Mouse (Mus musculus) C2C12 (cell line): Measurements from ENCODE around the gene Gm21972. TPM values are rescaled to one million over a fixed set of nuclear protein-coding genes. Genes with fewer than 3 reads are reported as not detected.

Experiments used
- H3K27me3 ChIP-seq: one replicate; pipeline ENCODE4 v1.6.1; 2011; ENCODE audit not compliant: control insufficient read depth, insufficient read depth, insufficient read length
- H3K36me3 ChIP-seq: one replicate; pipeline ENCODE4 v1.6.1; 2011; ENCODE audit not compliant: control insufficient read depth, insufficient read depth
- H3K4me3 ChIP-seq: one replicate; pipeline ENCODE4 v1.5.1; 2011; ENCODE audit warnings: mild to moderate bottlenecking, control low read depth; ENCODE audit not compliant: poor library complexity, insufficient read depth, severe bottlenecking
- H3K79me2 ChIP-seq: one replicate; pipeline ENCODE4 v1.6.1; 2011; ENCODE audit not compliant: control insufficient read depth, insufficient read depth
- H3K79me3 ChIP-seq: one replicate; pipeline ENCODE4 v1.6.1; 2011; ENCODE audit warnings: low read depth, control low read depth
- H3ac ChIP-seq: one replicate; pipeline ENCODE3; 2011; ENCODE audit warnings: low read depth; ENCODE audit not compliant: control insufficient read depth, insufficient read length
- CEBPB ChIP-seq: IDR thresholded peaks from one replicate; pipeline ENCODE4 v1.6.1; 2011; ENCODE audit warnings: low read depth, mild to moderate bottlenecking, control low read depth, moderate library complexity
- CTCF ChIP-seq: IDR thresholded peaks from one replicate; pipeline ENCODE4 v1.5.1; 2011; ENCODE audit not compliant: control insufficient read depth, insufficient read depth, insufficient read length
- FOSL1 ChIP-seq: IDR thresholded peaks from one replicate; pipeline ENCODE4 v1.8.0; 2011; ENCODE audit warnings: mild to moderate bottlenecking, low read length; ENCODE audit not compliant: poor library complexity, insufficient read depth, severe bottlenecking
- MAX ChIP-seq: IDR thresholded peaks from one replicate; pipeline ENCODE4 v1.6.1; 2011; ENCODE audit warnings: mild to moderate bottlenecking, control low read depth
- MYOD1 ChIP-seq: IDR thresholded peaks from one replicate; pipeline ENCODE4 v1.6.1; 2011; ENCODE audit warnings: low read depth; ENCODE audit not compliant: control insufficient read depth, insufficient read length
- MYOG ChIP-seq: IDR thresholded peaks from one replicate; pipeline ENCODE4 v1.6.1; 2011; ENCODE audit not compliant: control insufficient read depth, insufficient read length; ENCODE audit errors: extremely low read depth
- USF1 ChIP-seq: IDR thresholded peaks from one replicate; pipeline ENCODE4 v1.6.1; 2011; ENCODE audit warnings: low read depth, mild to moderate bottlenecking, control low read depth, moderate library complexity
- polyA plus RNA-seq: library from polyadenylated mRNA; unstranded; fragments of >200 nt; fragmentation: generic; extraction: Trizol; gene quantifications from one replicate; pipeline ENCODE4 v1.2.1, GENCODE M21; 2012; ENCODE audit warnings: missing spikeins

Gene Gm21972
- polyA plus RNA-seq, 1 experiment = 1.9 TPM

DNA sequence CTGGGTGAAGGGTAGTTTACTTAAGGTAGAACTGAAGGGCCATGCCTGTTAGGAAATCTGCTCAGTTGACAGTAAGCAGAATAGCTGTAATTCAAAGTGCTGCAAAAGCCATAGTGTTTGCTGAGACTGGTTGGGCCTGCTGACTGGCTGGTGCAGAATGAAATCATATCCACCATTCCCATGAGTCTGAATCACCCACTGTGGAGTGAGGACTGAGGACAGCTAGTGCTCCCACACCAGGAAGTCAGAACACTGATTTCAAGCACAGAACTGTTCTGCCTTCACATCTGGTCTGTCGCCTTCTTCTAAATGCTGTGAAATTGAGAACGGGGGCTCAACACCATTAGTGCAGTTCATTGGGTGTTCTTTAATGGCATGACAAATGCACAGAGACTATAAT lies 7.4 kb upstream of the Gm21972 start:
- H3K4me3 ChIP-seq = no peak overlapping the region
- H3K27me3 ChIP-seq = no peaks in the 10 kb centered on the region
- H3K79me3 ChIP-seq = no peaks in the 10 kb centered on the region
- TF ChIP-seq MAX (no peak), USF1 (no peak), CTCF (no peak), MYOG (no peak), FOSL1 (no peak), CEBPB (no peak), MYOD1 (no peak)
- peaks cover 86% of the 10 kb centered on the region for H3K36me3 ChIP-seq
- no peaks in the 10 kb centered on the region for H3K79me2 ChIP-seq
- no peak overlapping the region for H3ac ChIP-seq

- no peak overlapping the region for H3ac ChIP-seq
- no peak overlapping the region for H3K4me3 ChIP-seq
- no peaks in the 10 kb centered on the region for H3K79me3 ChIP-seq
- peaks cover 77% of the 10 kb centered on the region for H3K36me3 ChIP-seq
- no peaks in the 10 kb centered on the region for H3K27me3 ChIP-seq
- H3K79me2 ChIP-seq = no peaks in the 10 kb centered on the region
- TF ChIP-seq FOSL1 = no peak
- TF ChIP-seq MYOG = no peak
- TF ChIP-seq MAX = no peak
- TF ChIP-seq USF1 = no peak
- TF ChIP-seq CTCF = no peak
- TF ChIP-seq MYOD1 = no peak
- no peak for TF ChIP-seq CEBPB
Observed at GRCm38 (mm10) chr1:86135315-86135714, 1.9 kb downstream of the Gm21972 start.

GRCm38 (mm10) chr1:86141081-86141480 lies 7.6 kb downstream of the Gm21972 start:
- H3K4me3 ChIP-seq = no peak overlapping the region
- H3K79me3 ChIP-seq = no peaks in the 10 kb centered on the region
- H3ac ChIP-seq = no peak overlapping the region
- H3K36me3 ChIP-seq = peaks cover 45% of the 10 kb centered on the region
- H3K27me3 ChIP-seq = no peaks in the 10 kb centered on the region
- no peaks in the 10 kb centered on the region for H3K79me2 ChIP-seq
- no peak for TF ChIP-seq FOSL1
- TF ChIP-seq MYOG = no peak
- no peak for TF ChIP-seq MAX
- TF ChIP-seq CTCF = no peak
- TF ChIP-seq MYOD1 = no peak
- no peak for TF ChIP-seq CEBPB
- TF ChIP-seq USF1 = no peak

- no peaks in the 10 kb centered on the region for H3K79me3 ChIP-seq
- H3K4me3 ChIP-seq = no peak overlapping the region
- H3K27me3 ChIP-seq = no peaks in the 10 kb centered on the region
- no peaks in the 10 kb centered on the region for H3K79me2 ChIP-seq
- H3ac ChIP-seq = no peak overlapping the region
- peaks cover 26% of the 10 kb centered on the region for H3K36me3 ChIP-seq
- no peak for TF ChIP-seq MYOD1
- TF ChIP-seq MAX = no peak
- TF ChIP-seq USF1 = no peak
Observed at GRCm38 (mm10) chr1:86143165-86143564, 9.7 kb downstream of the Gm21972 start.

- Histone ChIP-seq H3K27me3 (no peaks in the 10 kb centered on the region), H3K36me3 (peaks cover 15% of the 10 kb centered on the region), H3K4me3 (no peak overlapping the region), H3K79me2 (no peaks in the 10 kb centered on the region), H3K79me3 (no peaks in the 10 kb centered on the region), H3ac (no peak overlapping the region)
- TF ChIP-seq FOSL1 = no peak
- TF ChIP-seq CEBPB = no peak
Observed at GRCm38 (mm10) chr1:86144001-86144944, 10.8 kb downstream of the Gm21972 start.

- Histone ChIP-seq H3ac (no peak overlapping the region), H3K79me2 (no peaks in the 10 kb centered on the region), H3K27me3 (no peaks in the 10 kb centered on the region), H3K36me3 (peaks cover 6% of the 10 kb centered on the region), H3K79me3 (no peaks in the 10 kb centered on the region), H3K4me3 (no peak overlapping the region)
- TF ChIP-seq USF1 = no peak
- TF ChIP-seq MYOG = no peak
- no peak for TF ChIP-seq CTCF
- no peak for TF ChIP-seq FOSL1
- TF ChIP-seq MYOD1 = peak; percentile 23
Observed at GRCm38 (mm10) chr1:86146293-86146692, 12.9 kb downstream of the Gm21972 start.
